Mouse (Mus musculus): ENCODE measurements at regions not wholly inside any gene's neighbourhood (a gene's known extent, or its start where the extent isn't known, plus 50 kb on each side); places are given as distances from the start of the nearest gene placed in this dataset.

GRCm38 (mm10) chr15:31753578-31754281 lies 152.1 kb downstream of the Fam173b start:
- TF ChIP-seq CTCF (IDR thresholded peaks at IDR 0.05; ENCODE audit: extremely low read depth, insufficient read depth, insufficient read length, insufficient replicate concordance) = no peak
- no peak for TF ChIP-seq POLR2A (IDR thresholded peaks at IDR 0.05; ENCODE audit: low read depth, low read length)
